Mouse (Mus musculus) C2C12 (cell line): ENCODE data around the gene Ryr1.

ENCODE experiments used
- CTCF ChIP-seq: IDR thresholded peaks from one replicate; pipeline ENCODE4 v1.5.1; 2011; ENCODE audit not compliant: control insufficient read depth, insufficient read depth, insufficient read length
- MAX ChIP-seq: IDR thresholded peaks from one replicate; pipeline ENCODE4 v1.6.1; 2011; ENCODE audit warnings: mild to moderate bottlenecking, control low read depth
- MYOD1 ChIP-seq: IDR thresholded peaks from one replicate; pipeline ENCODE4 v1.6.1; 2011; ENCODE audit warnings: low read depth; ENCODE audit not compliant: control insufficient read depth, insufficient read length
- MYOG ChIP-seq: IDR thresholded peaks from one replicate; pipeline ENCODE4 v1.6.1; 2011; ENCODE audit not compliant: control insufficient read depth, insufficient read length; ENCODE audit errors: extremely low read depth
- USF1 ChIP-seq: IDR thresholded peaks from one replicate; pipeline ENCODE4 v1.6.1; 2011; ENCODE audit warnings: low read depth, mild to moderate bottlenecking, control low read depth, moderate library complexity

GRCm38 (mm10) chr7:29061522-29062037, 63.4 kb downstream of the Ryr1 start:
- no peak for TF ChIP-seq CTCF
- no peak for TF ChIP-seq MAX
- TF ChIP-seq USF1, result no peak
- no peak for TF ChIP-seq MYOD1
- no peak for TF ChIP-seq MYOG
